Mouse (Mus musculus): ENCODE data around the gene Gm4631. TPM values are rescaled to one million over a fixed set of nuclear protein-coding genes. Genes with fewer than 3 reads are reported as not detected.
"Not testable (repeated sequence)": the region's sequence is repeated elsewhere in the genome, so short reads cannot be mapped to it uniquely, and the experiment has no call there.

Gene Gm4631
- 10 to 100 TPM; 18.3 to 19.4 TPM for total RNA-seq (2021)

DNA sequence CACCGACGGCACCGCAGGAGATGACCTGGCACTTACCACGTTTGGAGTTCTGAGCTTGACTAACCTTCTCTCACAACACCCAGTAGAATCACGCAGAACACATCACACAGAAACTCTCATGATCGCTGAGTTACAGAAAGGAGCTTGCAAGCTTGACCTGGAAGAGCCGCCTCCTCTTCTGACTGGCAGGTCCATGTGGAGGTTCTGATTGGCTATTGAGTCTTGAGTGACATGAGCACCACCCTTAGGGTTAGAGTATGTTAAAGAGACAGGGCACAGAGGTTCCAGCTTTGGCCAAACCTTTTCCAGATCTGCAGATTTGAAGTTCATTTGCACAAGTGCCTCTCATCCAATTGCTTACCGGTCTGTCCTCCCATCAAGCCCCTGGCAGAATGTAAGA, at the start of gene Gm4631:
TSS of gene Gm4631 (minus strand) at position 101 of the 400 bp plus-strand sequence.
- DNase-seq = not testable (repeated sequence)

DNA sequence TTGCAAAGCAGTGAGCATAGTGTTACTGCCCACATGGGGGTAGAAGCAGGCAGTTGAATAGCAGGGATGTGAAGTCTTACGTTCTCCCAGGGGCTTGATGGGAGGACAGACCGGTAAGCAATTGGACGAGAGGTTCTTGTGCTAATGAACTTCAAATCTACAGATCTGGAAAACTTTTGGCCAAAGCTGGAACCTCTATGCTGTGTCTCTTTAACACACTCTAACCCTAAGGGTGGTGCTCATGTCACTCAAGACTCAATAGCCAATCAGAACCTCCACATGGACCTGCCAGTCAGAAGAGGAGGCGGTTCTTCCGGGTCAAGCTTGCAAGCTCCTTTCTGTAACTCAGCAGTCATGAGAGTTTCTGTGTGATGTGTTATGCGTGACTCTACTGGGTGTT, 34.1 kb upstream of the Gm4631 start, which contains the start of gene Zfp968:
TSS of gene Zfp968 (plus strand) at position 301 of the 400 bp plus-strand sequence.
- not testable (repeated sequence) for DNase-seq

DNA sequence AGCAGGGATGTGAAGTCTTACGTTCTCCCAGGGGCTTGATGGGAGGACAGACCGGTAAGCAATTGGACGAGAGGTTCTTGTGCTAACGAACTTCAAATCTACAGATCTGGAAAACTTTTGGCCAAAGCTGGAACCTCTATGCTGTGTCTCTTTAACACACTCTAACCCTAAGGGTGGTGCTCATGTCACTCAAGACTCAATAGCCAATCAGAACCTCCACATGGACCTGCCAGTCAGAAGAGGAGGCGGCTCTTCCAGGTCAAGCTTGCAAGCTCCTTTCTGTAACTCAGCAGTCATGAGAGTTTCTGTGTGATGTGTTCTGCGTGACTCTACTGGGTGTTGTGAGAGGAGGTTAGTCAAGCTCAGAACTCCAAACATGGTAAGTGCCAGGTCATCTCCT, 63.2 kb downstream of the Gm4631 start, which contains the start of gene Gm14440:
TSS of gene Gm14440 (plus strand) at position 301 of the 400 bp plus-strand sequence.
- DNase-seq = not testable (repeated sequence)

Other genes starting within 250 kb of the Gm4631 start
- gene Gm14399, start 196.2 kb downstream of the Gm4631 start, total RNA-seq (2021) = 1 to 10 TPM; 8.6 to 9.1 TPM
- under 1 TPM; 0.72 to 0.76 TPM for gene Gm14443, start 162.3 kb downstream of the Gm4631 start, total RNA-seq (2021)
- 10 to 100 TPM; 34.8 to 36.5 TPM for gene Gm14391, start 131.3 kb downstream of the Gm4631 start, total RNA-seq (2021)
- 1 to 10 TPM in 1 of 2 experiments, not detected in 1; 7.1 TPM for gene Gm14440, start 63.1 kb downstream of the Gm4631 start, total RNA-seq (2021)
- gene Zfp968, start 34.2 kb upstream of the Gm4631 start, total RNA-seq (2021) = 1 to 10 TPM; 6.6 to 8.8 TPM
- gene Gm4724, start 97.6 kb upstream of the Gm4631 start, total RNA-seq (2021) = 1 to 10 TPM; 3.4 to 3.9 TPM
- 1 to 10 TPM; 3.0 to 4.0 TPM for gene Zfp965, start 131.8 kb upstream of the Gm4631 start, total RNA-seq (2021)